Mouse (Mus musculus): ENCODE measurements around the gene Pck1.

Pck1 gene

DNA sequence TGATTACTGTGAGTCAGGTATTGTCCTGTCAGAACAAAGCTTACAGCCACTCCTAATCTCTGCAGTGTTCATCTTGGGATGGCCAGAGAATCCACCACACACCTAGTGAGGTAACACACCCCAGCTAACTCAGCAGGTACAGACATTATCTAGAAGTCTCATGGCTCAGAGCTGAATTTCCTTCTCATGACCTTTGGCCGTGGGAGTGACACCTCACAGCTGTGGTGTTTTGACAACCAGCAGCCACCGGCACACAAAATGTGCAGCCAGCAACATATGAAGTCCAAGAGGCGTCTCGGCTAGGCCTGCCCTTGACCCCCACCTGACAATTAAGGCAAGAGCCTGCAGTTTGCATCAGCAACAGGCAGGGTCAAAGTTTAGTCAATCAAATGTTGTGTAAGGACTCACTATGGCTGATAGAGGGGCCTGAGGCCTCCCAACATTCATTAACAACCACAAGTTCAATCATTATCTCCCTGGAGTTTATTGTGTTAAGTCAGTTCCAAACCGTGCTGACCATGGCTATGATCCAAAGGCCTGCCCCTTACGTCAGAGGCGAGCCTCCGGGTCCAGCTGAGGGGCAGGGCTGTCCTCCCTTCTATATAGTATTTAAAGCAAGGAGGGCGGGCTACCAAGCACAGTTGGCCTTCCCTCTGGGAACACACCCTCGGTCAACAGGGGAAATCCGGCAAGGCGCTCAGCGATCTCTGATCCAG, at the start of gene Pck1:
Gene Pck1 (plus strand): TSS at position 613 of the 716 bp plus-strand sequence.
- no peak for DNase-seq (ENCODE audit: low read depth, low spot score)

DNA sequence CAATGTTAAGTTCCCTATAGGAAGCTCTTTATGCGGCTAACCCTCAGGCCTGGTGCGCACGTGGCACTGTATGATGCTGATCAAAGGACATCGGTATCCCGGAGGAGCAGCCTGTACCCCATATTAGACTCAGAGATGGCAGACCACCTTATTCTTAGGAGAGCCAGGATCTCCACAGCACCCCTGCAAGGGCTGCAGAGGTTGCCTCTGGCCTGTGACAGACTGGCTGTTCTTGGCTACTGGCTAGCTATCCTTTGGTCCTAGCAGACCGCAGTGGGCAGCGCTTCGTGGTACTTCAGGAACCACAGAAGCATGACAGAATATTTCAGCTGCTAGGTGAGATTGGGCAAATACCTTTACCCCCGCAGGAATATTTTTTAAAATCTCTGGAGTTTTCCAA, 46.4 kb upstream of the Pck1 start:
- no peak for DNase-seq (ENCODE audit: low read depth, low spot score)

DNA sequence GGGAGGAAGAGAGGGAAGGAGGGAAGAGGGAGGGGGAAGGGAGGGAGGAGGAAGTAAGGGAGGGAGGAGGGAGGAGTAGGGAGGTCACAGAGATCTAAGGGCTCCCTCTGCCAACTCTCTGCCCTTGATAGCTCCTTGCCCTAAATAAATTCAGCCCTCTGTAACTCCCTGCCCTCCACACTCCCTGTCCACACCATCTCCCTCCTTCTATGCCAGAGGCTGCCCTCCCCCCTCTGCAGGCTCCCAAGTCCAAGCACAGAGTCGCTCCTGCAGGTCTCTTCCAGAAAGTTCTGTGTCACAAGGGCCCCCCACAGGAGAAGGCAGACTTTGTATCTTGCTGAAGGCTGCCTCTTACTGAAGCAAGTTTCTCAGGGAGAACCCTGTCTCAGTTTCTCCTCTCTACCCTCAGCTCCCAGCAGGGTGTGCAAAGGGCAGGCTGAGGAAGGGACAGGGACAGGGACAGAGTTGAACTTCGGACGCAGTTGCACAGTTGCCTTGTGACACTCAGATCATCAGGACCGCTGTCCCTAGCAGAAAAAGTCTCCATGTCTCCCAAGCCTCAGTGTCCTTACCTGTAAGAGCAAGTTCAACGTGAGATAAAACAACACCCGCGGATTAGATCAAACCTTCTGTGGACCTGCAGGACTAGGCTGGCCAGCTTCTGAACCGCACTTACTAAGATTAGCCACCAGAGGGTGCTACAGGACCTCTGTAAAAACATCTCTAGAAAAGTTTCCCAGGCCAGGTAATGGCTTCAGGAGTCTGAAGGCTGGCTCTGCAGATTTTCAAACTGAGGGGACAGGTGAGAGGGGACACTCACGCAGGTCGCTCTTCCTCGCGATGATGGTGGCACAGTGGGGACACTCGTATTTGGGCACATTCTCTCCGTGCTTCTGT, 45.7 kb upstream of the Pck1 start:
- DNase-seq (ENCODE audit: low read depth, low spot score) = peak; percentile 81

DNA sequence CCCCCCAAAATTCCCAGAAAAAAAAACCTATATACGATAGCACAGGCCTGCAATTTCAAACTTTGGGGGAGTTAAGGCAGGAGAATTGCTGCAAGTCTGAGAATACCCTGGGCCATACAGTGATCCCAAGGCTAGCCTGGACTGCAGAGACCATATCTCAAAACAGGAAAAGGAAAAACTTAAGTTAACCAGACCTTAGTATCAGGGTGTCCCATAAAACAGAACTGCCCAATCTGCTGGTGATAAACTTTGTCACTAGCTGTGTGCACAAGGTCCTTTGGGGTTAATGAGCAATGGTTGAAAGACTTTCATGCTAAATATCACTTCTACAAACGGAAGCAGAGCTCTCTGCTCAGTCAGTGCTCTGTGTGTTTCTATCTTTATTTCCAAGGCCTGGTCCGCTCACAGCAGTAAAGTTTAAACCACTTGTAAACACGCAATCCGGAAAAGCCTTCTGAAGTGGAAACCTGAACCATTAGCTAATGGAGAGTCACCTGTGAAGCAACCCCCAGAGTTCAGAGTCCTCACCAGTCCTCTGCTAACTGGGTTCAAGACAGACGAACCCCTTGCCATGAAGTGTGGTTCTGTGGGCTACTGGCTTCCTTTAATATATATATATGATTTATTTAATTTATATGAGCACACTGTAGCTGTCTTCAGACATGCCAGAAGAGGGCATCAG, 44.2 kb upstream of the Pck1 start:
- DNase-seq (ENCODE audit: low read depth, low spot score) = no peak

DNA sequence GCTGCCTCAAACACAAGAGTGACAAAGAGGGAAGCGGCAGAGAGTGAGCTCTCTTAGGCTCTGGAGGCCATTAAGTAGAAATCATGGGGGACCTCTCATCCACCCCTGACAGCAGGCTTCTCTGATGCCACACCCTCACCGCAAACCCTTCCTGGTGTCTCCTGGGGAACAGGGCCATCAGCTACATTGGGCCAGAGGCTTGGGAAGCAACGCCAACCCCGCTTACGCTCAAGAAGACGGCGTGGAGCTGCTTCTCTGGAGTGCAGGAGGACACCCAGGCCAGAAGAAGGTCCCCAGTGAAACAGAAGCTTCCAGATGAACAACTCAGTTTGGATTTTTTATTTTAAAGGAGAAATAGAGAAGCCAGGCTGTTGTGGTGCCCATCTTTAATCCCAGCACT, 43.3 kb upstream of the Pck1 start:
- no peak for DNase-seq (ENCODE audit: low read depth, low spot score)

DNA sequence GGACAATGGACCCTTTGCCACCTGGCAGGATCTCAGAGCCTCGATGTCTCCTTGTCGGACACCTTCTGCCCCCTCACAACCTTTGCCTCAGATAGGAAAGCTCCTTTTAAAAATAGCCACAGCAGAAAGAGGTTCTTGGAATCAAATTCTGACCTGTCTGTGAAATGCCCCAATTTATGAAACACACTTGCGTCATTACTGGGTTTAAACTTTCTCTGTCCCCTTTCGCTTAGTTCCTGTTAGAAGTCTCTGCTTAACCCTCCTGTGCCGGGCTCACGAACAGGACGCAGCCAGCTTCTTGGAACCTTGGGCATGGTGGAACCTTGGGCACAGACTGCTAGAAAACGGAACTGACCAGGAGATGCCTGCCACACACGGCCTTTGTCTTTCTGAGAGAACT, 42.3 kb upstream of the Pck1 start:
- no peak for DNase-seq (ENCODE audit: low read depth, low spot score)

DNA sequence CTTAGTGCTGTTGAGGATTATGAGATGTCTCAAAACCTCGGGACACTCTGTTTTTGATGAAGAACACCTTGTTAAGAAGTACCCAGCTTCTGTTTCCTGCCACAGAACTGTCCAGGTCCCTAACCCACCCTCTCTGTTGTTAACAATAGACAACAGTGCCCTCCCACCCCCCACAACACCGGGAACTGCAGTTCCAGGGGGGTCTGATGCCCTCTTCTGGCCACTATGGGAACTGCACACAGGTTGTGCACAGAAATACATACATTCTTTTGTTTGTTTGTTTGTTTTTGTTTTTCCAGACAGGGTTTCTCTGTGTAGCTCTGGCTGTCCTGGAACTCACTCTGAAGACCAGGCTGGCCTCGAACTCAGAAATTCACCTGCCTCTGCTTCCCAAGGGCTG, 39.1 kb upstream of the Pck1 start:
- DNase-seq (ENCODE audit: low read depth, low spot score) = peak; percentile 57

DNA sequence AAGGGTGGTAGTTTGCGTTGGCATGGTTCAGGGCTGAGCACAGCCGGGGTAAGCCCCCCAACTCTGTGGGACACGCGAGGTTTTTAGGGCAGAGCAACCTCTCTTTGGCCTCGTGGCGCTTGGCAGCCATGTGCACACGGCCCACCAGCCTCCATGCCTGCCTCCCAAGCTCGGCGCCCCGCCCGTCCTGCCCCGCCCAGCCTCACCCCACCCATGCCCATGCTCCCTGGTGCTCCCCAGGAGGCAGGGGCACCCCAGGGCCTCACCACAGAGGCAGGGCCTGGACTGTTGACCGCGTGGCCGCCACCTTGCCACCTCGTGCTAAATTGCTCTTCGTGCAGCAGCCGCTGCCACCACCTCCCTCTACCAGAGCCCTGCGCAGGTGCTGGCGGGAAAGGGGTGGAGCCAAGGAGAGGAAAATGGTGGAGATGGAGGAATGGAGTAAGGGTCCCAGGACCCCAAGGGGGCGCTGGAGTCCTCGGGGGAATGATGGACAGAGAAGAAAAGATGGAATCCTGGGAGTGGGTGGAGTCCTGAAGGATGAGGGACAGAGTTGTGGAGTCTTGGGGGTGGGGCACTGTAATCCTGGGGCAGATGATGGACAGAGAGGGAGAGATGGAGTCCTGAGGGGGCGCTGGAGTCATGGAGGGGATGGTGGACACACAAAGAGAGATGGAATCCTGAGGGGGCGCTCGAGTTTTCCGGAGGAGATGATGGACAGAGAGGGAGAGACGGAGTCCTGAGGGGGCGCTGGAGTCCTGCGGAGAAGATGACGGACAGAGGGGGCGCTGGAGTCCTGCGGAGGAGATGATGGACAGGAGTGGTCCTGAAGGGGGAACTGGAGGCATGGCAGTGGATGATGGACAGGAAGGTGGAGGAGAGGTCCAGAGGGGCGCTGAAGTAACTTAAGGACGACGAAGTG, 33.6 kb upstream of the Pck1 start, which contains the start of gene Ctcfl:
Gene Ctcfl (minus strand): TSS at position 503 of the 922 bp plus-strand sequence.
- DNase-seq (ENCODE audit: low read depth, low spot score) = peak; percentile 76

DNA sequence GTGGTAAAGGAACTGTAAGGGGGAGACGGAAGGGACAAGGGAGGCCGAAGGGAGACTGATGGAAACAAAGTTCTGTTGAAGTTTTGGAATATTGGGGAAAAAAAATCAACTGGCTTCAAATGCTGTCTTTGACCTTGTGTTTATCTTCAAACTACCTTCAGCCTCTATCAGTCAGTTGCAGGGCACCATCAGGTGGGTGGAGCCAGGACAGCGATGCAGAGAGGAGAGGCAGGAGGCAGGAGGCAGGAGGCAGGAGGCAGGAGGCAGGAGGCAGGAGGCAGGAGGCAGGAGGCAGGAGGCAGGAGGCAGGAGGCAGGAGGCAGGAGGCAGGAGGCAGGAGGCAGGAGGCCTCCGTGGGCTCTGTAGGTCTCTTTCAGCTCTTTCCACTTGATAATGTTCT, 32.7 kb upstream of the Pck1 start:
- peak; percentile 76 for DNase-seq (ENCODE audit: low read depth, low spot score)

DNA sequence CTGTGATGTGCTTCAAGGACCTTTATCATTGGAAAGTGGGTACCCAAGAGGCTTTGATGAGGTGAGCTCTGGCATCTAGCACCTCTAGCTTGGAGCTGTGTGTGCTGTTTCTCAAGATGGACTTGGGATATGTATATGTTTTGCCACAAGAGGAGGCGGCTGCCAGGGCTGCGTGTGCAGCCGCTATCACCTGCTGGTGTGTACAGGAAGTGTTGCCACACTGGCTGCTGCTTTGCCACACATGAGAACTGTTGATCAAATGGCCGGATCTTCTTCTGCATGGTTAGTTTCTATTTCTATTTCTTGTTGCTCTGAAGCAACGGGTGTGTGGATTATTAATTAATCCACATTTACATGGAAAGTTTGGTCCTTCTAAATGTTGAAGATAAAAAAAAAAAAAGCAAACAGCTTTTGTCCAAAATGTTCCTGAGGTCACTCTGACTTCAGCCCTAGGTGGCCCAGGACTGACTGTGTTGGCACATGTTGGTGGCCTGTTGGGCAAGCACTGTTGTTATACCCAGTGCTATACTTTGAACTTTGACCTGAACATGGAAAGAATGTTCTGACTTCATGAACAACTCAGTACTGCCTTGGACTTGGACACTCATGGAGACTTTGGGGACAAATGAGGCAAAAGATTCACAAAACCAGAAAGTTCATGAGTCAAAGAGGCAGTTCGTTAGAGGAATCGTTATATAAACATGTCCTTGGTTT, 28.7 kb upstream of the Pck1 start:
- DNase-seq (ENCODE audit: low read depth, low spot score) = no peak

DNA sequence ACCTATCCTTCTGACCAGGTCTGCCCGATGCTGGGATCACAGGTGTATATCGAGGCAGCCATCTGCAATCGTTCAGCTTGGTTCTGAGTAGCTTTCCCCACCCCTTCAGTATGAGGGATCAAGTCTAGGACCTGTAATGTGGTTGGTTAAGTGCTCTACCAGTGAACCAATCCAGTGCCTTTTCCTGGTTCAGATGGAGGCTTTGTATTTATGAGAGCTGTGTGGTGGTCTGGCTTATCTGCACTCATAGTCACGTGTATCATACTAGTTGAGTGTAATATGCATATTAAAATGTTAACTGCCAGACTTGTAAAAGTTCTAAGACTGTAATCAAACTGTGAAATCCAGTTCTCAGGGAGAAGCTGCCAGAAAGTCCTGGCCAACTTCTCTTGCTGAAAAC, 26.5 kb upstream of the Pck1 start:
- no peak for DNase-seq (ENCODE audit: low read depth, low spot score)

DNA sequence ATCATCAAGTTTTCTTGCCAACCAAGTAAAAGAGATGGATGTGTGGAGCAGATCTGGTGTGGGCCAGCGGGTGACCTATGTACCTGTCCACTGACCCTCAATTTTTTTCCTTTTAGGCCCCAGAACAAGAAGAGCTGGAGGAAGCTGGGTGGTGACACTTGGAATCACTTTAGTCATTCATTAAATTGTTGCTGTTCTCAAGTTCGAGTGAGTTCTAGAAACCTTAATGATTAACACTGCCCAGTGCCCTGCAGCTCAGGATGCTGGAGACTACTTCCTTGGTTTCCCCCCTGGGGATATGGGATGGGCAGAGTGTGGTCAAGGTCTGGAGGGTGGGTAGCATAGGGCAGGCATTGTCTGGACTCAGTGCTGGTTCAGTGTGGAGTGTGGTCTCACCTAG, 23.7 kb upstream of the Pck1 start:
- DNase-seq (ENCODE audit: low read depth, low spot score) = no peak

DNA sequence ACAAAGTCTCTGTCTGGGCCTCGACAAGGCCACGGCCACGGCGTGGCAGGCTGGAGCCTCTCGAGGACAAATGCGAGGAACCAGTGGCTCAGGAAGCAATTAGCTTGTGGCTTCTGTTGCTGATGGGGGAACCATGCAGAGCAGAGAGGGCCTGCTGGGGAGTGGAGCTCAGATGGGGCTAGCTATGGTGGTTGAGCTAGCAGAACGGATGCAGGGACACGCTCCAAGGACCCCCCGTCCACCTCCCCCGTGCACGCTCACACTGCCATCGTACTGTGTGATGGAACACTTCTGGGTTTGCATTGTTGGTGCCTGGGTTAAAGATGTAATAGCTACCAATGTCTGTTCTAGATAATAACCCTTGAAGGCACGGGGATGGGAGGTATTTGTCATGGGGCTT, 20.6 kb upstream of the Pck1 start:
- no peak for DNase-seq (ENCODE audit: low read depth, low spot score)

DNA sequence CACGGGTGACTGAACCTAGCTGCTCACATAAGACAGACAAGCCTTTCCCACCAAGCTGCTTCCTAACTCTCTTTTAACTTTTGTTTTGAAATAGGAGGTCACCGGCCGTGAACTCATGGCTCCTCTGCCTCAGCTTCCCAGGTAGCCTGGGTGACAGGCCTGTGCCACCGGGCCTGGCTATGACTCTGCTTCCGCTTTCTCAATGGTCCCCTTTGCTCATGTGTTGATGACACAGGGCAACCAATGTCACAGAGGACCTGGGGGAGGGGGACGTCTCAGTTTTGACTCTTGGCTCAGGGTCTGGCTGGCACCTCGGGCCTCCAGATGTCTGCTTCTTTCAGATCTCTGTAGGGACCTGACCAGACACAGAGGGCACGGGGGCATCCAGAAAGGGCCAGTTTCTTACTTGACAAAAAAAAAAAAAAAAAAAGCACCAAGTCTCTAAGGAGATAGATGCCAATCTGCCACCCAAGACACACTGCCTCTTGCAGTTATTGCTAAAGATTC, 20.0 kb upstream of the Pck1 start:
- no peak for DNase-seq (ENCODE audit: low read depth, low spot score)

DNA sequence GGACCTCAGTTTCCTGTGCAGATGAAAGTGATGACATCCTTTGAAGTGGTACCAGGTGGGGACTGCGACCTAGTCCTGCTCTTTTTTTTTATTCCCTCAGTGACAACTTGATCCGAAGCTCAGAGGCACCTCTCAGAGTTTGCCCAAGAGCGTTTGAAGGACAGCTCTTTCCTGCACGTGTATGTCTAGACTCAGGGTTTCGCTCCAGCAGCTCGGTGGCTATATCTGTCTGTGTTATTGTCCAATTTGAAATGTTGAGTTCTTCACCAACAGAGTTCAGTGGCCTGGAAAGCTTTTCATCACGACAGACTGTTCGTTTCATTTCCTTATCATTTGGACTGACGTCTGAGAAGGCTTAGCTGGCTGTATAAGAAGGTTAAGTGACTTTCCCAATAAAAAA, 18.2 kb upstream of the Pck1 start:
- DNase-seq (ENCODE audit: low read depth, low spot score) = no peak

DNA sequence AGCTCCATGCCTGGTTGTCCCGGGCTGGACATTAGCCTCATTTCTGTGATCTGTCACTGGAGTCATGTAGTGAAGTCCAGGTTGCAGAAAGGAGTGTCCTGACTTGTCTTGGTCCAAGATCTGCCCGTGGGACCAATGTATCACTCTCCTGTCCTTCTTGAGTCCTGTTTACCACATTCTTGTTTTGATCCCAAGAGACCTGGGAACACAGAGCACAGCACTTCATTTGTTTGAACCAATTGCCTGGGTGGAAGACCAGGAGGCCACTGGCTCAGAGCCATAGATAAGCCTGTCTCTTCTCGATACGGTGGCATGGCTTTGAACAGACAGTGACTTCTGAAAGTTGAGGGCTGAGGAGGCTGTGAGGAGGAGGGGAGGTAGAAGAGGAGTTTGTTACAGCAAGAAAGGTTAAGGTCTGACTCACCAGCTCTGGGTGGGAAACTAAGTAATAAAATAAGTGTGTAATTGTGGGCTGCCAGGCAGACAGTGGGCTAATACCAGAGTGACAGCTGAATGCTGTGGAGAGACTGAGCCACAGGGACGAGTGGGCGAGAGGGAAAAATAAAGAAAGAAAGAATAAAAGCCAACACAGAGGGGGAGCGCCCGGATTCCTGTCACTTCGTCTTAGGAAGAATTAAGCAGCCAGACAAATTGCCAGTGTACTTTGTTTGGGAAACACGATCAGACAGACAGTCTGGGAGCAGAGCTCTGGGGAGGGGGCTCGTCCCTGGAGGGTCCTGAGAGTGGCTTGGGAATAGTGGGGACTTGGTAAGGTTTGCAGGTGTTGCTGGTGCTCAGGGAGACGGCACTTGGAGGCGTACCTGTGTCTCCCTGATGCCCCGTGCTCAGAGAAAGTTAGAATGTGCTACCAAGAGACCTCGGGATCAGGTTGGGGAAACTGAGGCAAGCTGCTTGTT, 14.3 kb upstream of the Pck1 start:
- no peak for DNase-seq (ENCODE audit: low read depth, low spot score)

DNA sequence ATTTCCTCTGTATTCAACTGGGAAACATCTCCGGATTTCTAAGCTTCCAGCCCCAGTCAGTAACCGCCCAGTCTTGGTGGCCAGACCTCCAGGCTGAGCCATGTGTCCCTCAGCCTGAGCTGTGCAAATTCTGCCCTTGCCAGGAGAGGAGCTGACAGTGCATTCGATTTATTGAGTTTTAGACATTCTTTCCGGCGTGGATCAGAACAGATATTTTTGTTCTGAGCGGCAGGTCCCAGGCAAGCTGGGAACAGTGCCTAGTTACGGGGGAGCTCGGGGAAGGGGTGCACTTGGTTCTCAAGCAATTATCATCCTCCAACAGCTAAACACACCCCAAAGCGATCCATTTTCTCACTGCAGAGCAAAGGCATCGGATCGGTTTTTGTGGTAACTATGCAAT, 9.2 kb upstream of the Pck1 start:
- no peak for DNase-seq (ENCODE audit: low read depth, low spot score)

DNA sequence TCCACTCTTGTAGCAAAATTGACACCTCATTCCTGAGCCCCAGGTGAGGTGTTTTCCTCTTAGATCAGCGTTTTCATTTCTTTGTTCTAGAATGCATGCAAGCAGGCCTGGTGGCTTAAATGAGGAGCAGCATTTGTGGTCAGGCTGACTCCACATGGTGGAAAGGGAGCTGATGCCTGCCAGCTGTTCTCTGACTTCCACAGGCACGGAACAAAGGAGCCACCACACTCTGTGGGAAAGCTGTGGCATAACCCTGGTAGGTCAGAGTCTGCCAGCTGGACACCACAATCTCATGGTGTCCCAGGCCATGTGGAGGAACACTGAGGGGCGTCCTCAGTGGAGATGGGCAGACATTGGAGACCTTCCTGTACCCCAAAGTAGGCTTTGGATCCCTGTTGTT, 7.0 kb upstream of the Pck1 start:
- DNase-seq (ENCODE audit: low read depth, low spot score) = no peak

DNA sequence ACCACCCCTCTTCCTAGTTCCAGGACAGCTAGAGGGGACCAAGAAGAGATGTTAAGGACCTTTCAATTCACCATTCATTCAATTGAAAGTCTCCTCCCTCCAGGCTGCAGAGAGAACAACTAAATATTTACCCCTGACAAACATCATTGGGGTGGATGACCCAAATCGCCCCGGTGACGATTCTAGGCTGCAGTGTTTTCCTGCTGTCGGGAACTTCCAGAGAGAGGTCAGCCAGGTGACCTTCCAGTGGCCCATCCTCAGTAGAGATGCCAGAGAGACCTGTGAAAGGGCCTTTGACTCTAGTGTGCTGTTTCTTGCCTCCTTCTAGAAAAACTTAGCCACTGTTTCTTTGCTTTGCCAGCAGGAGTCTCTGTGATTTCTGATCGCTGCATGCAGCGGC, 6.1 kb upstream of the Pck1 start:
- DNase-seq (ENCODE audit: low read depth, low spot score) = no peak
